Mouse (Mus musculus): ENCODE measurements around the gene Nrxn2.

Gene Nrxn2

DNA sequence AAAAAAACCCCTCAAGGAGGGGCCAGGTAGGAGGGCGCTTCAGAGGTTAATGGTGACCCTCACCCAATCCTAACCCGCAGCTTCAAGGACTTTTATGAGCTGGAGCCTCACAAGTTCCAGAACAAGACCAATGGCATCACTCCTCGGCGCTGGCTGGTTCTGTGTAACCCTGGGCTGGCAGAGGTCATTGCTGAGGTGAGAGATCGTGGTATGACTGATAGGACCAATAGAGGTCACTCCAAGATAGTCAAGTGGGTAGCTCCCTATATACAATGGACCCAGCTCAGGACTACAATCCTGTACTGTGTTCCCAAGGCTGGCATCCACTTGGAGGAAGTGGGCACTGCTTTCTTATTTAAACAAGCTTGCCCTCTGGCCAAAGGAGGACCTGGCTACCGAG is 28.3 kb upstream of the Nrxn2 start:
- no peak for DNase-seq (ENCODE audit: low read depth, low spot score)

- DNase-seq (ENCODE audit: low read depth, low spot score), result no peak
Observed at GRCm38 (mm10) chr19:6392743-6393393, 25.7 kb upstream of the Nrxn2 start.

DNA sequence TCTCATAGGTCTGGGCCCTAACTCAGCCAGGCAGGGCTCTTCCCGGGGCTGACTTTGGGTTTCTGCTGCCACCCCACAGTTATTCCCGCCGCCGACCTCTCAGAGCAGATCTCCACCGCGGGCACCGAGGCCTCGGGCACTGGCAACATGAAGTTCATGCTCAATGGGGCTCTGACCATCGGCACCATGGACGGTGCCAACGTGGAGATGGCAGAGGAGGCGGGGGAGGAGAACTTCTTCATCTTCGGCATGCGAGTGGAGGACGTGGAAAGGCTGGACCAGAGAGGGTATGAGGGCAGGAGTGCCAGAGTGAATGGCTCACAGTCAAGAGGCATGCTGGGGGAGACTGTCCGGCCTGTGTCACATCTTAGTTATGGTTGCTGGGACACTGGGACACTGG is 24.9 kb upstream of the Nrxn2 start:
- no peak for DNase-seq (ENCODE audit: low read depth, low spot score)

DNA sequence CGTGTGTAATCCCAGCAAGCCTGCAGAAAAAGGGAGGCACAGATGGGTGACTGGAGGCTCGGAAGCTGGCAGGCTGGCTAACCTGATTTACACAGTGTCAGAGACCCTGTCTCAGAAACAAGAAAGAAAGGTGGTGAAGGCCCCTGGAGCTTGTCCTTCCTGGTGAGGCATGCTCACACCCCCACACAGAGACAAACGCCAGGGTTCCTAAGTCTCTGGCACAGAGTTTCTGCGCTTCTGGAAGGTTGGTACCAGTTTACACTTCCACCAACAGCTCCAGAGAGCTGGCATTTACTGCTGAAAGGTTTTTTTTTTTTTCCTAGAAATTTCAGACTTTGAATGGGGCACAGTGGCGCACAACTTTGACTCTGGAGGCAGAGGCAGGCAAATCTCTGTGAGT is 22.3 kb upstream of the Nrxn2 start:
- DNase-seq (ENCODE audit: low read depth, low spot score), result no peak

- no peak for DNase-seq (ENCODE audit: low read depth, low spot score)
Observed at GRCm38 (mm10) chr19:6397582-6398249, 20.8 kb upstream of the Nrxn2 start.

DNA sequence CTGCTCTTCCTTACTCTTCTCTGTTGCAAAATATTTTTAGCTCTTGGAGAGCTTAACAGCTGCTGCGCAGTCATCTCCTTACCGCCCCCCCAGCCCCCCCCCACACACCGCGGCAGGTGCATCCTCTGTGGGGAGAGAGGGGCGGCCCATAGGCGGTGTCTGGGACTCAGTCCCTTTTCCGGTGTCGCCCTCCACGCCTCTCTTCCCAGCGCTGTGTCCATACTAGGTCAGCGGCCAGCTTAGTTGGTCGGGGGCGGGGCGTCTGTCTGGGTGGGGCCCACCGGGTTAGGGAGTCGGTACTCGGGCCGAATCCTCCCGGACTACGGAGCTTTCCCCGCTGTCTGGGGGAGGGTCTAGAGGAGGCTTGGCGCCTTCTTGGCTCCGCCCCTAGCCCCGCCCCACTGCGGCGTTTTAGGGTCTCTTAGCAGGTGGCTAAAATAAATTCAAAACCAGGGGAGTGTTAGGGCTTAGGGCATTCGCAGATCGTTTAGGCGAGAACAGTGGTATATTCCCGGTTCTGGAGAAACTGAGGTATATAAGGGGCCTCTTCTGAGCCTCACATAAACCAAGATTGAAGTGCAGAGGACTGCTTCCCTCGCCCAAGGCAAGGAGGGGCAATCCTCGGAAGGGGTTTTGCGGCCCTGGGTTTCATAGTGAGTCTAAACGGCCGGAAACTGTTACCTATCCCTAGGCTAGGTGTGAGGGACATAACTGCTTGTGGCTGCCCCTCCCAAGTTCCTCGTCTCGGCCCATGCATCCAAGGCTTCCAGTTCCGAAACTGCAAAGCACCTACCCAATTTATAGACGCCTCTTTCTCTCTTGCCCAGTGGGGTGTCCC is 19.9 kb upstream of the Nrxn2 start:
- DNase-seq (ENCODE audit: low read depth, low spot score), result no peak

GRCm38 (mm10) chr19:6399285-6400095 is 19.0 kb upstream of the Nrxn2 start, which contains the start of gene Rasgrp2:
TSS of gene Rasgrp2 (plus strand) at chr19:6399340.
- DNase-seq (ENCODE audit: low read depth, low spot score), result no peak

DNA sequence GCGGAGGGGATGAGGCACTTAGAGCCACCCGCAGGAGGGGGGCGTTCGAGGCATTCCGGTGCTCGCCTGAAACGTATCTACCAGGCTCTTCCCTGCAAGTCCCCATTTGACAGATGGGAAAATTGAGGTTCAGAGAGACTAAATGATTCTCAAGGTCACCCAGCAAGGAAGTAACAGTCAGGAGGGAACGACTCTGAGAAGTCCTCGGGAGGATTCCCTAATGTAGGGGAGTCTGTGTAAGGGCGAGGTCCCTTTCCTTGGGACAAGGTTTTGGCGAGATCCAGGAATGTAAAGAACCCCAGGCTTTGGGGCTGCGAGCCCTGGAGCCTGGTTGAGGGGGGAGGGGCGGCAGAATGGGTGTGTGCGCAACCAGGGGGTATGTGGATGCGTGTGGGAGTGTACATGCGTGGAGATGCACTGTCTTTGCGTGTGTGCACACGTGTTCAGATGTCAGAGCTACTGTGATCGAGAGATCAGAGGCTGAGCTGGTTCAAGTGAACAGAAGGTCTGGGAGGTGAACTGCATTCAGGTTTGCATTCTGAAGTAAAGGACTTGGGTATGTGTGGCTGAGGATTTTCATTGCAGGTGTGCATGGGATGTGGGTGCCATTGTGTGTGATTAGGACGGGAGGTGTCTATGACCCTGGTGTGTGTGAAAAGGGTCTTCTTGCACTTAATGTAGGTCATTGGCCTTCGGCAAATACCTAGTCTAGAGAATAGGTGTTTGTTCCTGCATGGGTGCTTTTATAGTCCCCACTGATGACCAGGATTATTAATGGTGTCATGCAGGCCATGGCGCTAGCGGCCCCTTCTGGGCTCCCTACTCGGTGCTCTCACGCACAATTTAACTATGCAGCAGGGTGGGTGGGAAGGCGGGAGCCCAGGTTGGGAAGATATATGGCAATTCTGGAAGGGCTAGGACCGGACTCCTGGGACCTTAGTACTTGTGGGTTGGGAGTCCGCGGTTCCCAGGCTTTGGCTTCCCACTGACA is 18.1 kb upstream of the Nrxn2 start:
- DNase-seq (ENCODE audit: low read depth, low spot score), result no peak

- no peak for DNase-seq (ENCODE audit: low read depth, low spot score)
Observed at GRCm38 (mm10) chr19:6401131-6401815, 17.3 kb upstream of the Nrxn2 start.

- DNase-seq (ENCODE audit: low read depth, low spot score), result no peak
Observed at GRCm38 (mm10) chr19:6401951-6402350, 16.6 kb upstream of the Nrxn2 start.

DNA sequence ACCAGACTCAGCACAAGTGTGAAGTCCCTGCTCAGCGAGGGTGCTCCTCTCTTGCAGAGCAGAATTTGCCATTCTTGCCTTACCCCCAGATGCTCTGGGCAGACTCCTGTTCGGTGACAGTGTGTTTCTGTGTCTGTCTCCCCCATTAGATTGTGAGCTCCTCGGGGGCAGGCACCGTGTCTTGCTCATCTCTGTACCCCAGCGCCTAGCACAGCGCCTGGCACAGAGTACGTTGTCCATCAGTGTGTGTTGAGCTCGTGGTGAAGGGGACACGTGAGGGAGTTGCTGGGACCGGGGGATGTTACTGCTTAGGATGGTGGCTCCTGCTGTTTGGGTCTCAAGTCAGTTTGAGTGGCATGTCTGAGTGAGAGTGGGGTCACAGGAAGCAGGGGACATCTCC is 14.7 kb upstream of the Nrxn2 start:
- no peak for DNase-seq (ENCODE audit: low read depth, low spot score)

GRCm38 (mm10) chr19:6405433-6405832 is 13.1 kb upstream of the Nrxn2 start:
- no peak for DNase-seq (ENCODE audit: low read depth, low spot score)

GRCm38 (mm10) chr19:6407109-6407508 is 11.4 kb upstream of the Nrxn2 start:
- DNase-seq (ENCODE audit: low read depth, low spot score), result no peak

DNA sequence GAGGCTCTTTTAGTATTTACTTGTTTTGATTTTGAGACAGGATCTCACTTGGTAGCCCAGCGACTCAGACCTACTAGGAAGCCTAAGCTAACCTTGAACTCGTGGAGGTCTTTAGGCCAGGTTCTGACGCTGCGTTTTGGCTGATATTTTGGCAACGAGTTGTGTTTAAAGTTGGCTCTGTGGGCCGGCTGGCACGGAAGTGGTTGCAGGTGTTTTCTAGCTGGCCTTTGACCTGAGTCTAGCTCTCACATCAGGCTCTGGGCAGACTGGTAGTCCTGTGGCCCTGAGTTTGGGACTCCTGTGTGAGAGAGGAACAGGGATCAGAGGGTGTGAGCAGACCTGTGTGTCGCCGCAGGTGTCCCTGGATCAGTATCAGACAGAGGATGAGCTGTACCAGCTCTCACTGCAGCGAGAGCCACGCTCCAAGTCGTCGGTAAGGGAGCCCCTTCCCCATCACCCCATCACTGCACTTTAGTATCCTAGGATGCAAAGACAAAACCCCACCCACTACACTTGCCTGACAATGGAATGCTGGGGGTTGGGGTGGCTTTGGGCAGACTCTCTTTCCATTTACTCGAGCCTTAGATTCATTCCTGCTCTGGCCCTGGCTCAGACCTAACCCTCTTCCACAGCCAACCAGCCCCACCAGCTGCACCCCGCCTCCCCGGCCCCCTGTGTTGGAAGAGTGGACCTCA is 10.6 kb upstream of the Nrxn2 start:
- no peak for DNase-seq (ENCODE audit: low read depth, low spot score)

DNA sequence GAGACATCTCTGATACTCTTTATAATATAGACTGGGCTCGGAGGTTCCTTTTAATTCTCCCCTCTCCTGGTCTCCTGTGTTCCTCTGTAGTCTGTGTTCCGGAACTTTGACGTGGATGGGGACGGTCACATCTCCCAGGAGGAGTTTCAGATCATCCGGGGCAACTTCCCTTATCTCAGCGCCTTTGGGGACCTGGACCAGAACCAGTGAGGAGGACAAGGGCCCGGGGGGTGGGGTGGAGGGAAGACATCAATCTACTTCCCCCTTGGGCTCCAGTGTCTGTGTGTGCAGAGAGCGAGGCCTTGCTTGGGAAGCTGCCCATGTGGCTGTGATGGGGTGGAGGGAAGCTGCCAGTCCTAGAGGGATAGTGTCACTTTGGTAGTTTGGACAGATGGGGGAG is 9.8 kb upstream of the Nrxn2 start:
- no peak for DNase-seq (ENCODE audit: low read depth, low spot score)

DNA sequence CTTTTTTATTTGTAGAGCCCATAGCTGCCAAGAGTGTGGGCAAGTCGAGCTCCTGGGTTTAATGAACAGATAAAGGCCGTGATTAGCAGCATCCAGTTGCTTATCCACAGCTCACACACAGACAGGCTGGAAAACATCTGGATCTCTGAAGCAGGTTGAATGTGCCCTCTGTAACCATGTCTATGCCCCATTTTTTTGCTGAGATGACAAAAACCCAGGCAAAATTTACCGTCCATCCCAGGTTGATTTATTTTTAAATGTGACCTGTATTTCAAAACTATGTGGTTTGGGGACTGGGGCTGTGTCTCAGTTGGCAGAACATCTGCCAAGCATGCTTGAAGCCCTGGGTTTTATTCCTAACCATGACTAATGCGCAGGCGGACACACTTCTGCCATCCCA is 9.4 kb upstream of the Nrxn2 start:
- DNase-seq (ENCODE audit: low read depth, low spot score), result no peak

- DNase-seq (ENCODE audit: low read depth, low spot score), result no peak
Observed at GRCm38 (mm10) chr19:6409936-6410335, 8.6 kb upstream of the Nrxn2 start.

DNA sequence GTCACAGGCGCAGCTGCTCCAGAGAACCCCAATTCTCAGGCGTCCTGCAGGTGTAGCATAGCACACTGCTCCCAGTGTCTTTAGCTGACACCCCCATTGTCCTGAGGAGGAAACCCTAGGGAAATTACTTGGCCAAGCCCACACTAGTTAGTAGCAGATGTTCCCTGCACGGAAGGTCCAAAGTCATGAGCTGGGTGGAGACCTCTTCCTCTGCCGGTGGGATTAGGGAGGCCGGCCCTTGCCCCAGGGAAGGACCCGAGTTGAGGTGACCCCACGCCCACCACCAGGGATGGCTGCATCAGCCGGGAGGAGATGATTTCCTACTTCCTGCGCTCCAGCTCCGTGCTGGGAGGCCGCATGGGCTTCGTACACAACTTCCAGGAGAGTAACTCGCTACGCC is 5.7 kb upstream of the Nrxn2 start:
- DNase-seq (ENCODE audit: low read depth, low spot score), result no peak

DNA sequence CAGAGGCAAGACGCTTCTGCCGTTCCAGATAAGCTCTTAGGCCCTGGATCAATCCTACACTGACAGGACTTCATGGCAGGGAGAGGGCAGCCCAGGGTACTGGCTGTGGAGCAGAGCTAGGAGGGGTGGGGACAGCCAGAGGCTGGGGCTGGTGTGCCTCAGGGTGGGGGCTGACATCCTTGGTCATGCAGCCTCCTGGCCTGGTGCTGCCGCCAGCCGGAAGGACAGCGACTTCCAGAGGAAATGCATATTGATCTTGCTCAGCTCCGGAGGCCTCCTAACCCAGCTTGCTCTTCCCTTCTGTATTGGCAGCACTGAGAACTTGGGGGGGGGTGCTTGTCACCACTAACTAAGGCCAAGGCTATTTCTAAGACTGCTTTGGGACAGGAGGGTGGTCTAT is 3.1 kb upstream of the Nrxn2 start:
- no peak for DNase-seq (ENCODE audit: low read depth, low spot score)

Data from retina, postnatal 7 days (tissue).